Mouse (Mus musculus) spleen, adult 12 weeks (tissue): ENCODE results near the gene Siglecf.
"Not testable (repeated sequence)": the region's sequence is repeated elsewhere in the genome, so short reads cannot be mapped to it uniquely, and the experiment has no call there.

ENCODE experiments used
- DNase-seq: peaks from one replicate; pipeline ENCODE4 v3.0.0; 2022; ENCODE audit warnings: low spot score

The Siglecf gene

DNA sequence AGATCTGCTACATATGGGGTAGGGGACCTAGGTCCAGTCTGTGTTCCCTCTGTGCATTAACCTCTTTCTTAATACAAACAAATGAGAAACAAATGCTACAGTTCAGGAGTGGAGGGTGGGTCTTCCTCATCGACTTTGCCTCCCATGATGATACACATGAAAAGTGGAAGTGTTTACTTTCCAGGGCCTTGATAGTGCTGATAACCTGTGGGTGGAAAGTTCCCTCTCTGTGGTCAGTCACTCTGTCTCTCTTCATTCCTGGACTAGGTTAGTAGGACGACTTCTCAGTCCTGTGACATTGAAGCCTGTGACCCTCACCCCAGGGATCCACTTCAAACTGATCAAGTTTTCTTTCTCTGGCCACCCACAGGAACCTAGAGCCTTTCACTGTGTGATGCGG is at the start of gene Siglecf:
TSS of gene Siglecf (plus strand) at position 188 of the 400 bp plus-strand sequence.
- no peak for DNase-seq

GRCm38 (mm10) chr7:43305235-43305634 is 45.9 kb upstream of the Siglecf start:
- DNase-seq, result no peak

DNA sequence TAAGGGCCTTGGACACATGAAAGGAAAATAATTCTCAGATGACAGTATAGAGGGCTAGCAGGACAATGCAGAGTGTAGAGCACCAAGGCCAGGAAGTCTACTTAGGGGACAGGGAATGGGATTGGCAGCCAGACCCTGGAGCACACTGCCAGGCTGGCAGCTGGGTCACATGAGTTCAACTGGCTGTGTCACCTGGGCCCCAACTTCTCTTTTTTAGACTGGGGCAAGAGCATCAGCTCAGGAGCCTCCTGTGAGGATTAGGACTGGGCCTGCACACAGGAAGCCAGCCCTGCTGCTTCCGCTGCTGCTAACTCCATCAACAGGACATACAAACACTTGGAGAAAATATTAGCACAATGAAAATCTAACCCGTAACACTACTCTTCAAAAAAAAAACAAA is 42.1 kb upstream of the Siglecf start:
- DNase-seq, result no peak

DNA sequence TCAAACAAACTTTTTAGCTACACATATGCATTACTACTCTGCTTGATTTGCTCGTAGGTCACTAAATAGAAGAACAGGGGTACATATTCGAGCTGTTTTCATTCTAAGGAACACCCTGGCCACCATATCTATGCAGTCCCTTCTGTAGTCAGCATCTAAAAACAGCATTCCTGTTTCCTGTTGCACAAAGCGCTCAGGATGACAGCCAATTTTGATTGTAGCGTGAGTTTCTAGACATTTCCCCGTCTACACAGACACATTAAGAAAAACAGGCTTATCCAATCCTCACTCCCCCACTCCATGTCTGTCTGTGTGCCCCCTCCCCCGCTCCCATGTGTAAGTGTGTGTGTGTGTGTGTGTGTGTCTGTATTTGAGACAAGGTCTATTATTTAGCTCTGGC is 39.5 kb upstream of the Siglecf start:
- no peak for DNase-seq

GRCm38 (mm10) chr7:43312386-43313012 is 38.6 kb upstream of the Siglecf start:
- no peak for DNase-seq

- peak; percentile 77 for DNase-seq
Measured at GRCm38 (mm10) chr7:43313013-43313428, 38.1 kb upstream of the Siglecf start, which contains the start of gene Zfp715. TSS of gene Zfp715 (minus strand) at chr7:43313294.

DNA sequence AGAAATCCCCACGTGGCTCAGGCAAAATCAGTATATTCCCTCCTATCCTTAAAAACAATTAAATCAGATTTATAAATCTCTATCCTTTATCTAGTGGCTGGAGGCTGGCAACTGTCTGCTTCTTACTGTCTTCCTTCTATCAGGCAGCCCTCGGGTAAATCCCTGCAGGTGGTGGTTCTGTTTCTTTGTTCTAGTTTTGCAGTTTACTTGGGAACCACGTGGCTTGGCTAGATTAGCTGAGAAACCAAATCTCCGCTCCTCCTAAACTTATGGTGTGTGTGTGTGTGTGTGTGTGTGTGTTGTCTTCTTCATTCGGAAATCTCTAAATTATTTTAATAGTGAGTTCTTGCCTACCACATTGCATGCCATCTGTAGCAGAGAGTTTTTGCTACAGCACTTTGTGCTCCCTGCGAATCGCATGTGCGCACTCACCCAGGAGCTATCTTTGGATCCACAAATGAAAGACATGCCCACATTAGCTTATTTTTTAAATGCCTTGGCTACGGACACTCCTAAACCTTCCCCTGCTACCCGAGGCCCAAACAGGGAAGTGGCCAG is 24.8 kb upstream of the Siglecf start:
- DNase-seq, result no peak

- no peak for DNase-seq
Measured at GRCm38 (mm10) chr7:43328101-43328500, 23.0 kb upstream of the Siglecf start.

GRCm38 (mm10) chr7:43333203-43333602 is 17.9 kb upstream of the Siglecf start:
- DNase-seq, result no peak

DNA sequence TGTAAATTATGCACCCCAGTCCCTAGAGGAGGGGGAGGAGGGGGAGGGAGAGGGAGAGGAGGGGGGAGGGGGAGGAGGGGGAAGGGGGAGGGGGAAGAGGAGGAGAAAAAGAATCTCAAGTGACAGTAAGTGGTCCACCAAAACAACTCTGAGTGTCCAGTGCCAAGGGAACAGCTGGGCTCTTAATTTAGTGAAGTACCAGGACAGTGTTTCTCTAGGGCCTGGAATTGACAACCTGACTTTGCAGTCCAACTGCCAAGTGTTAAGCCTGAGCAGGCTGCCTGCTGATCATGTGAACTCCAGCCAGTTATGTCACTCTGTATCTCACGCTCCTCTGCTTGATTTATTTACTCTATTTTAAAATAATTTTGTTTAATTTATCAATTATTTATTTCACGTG is 17.2 kb upstream of the Siglecf start:
- DNase-seq, result no peak

GRCm38 (mm10) chr7:43340771-43341170 is 10.4 kb upstream of the Siglecf start:
- no peak for DNase-seq

- no peak for DNase-seq
Measured at GRCm38 (mm10) chr7:43343191-43343590, 8.0 kb upstream of the Siglecf start.

GRCm38 (mm10) chr7:43344020-43344419 is 7.1 kb upstream of the Siglecf start:
- DNase-seq, result no peak

DNA sequence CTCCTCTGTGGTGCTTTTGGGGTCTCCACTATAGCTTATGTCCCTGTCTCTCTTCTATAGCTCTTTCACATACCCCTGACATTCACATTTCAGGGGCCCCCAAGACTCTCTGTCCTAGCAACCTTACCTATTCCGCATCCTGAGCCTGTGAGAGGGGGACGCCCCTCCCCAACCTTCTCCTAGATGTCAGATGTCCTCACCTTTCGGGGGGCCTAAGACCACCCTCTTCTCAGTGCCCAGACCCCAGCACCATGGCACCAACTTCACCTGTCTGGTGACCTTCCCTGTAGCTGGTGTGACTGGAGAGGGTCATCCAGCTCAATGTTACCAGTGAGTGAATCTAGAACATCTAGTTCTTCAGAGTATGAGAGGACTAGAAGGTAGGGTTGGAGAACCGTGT is 6.7 kb upstream of the Siglecf start:
- DNase-seq, result no peak

- no peak for DNase-seq
Measured at GRCm38 (mm10) chr7:43346148-43346547, 5.0 kb upstream of the Siglecf start.

DNA sequence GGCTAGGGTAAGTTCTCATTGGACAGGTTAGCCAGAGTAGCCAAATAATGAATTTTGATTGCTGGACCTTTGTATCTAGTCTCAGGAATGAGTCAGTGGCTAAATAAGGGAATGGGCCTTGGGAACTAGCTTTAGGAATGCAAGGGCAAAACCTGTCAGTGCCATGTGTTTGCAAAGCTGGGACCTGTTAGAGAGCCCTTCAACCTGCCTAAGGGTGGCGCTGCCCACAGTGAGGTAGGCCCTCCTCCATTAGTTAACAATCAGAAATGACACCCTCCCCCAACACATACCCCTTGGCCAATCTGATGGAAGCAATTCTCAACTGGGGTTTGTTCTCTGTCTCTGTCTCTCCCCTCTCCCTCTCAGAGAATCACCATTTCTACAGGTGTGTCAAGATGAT is 4.6 kb upstream of the Siglecf start:
- no peak for DNase-seq

GRCm38 (mm10) chr7:43349623-43350022 is 1.5 kb upstream of the Siglecf start:
- DNase-seq, result not testable (repeated sequence)

DNA sequence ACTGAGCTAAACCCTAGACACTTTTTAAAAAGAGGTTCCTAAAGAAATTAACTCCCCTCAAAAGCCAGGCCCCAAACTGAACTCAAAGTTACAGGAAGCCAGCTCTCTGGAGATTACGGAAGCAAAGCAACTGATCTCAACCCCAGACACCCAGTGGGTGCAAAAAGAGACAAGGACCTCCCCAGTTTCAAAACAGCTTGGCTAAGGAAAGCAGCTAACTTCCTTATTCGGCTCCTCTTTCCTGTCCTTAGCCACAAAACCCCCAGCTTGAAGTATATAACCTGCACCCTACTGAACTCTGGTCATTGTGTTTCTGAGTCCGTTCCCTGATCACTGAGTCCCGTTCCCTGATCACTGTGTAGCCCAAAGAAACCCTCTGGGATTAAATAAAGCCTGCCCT is 2.0 kb downstream of the Siglecf start:
- DNase-seq, result no peak

GRCm38 (mm10) chr7:43353758-43354157 is 2.6 kb downstream of the Siglecf start:
- no peak for DNase-seq

GRCm38 (mm10) chr7:43354893-43355835 is 4.0 kb downstream of the Siglecf start:
- DNase-seq, result no peak

- no peak for DNase-seq
Measured at GRCm38 (mm10) chr7:43358556-43358955, 7.4 kb downstream of the Siglecf start.

DNA sequence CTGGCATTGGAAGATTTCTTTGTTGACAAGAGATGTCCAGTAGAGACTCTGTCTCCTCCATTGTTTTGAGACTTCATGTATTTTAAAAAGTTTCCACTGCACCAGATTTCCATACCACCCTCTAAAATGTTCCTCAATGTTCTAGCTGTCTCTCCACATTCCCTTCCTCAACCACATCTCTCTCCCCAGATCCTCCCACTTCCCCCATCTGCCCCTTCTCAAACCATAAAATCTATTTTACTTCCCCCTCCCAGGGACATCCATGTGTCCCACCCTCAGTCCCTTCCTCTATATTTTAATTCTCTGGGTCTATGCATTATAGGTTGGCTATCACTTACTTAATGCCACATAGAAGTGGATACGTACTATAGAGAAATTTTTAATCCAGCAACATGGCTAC is 10.3 kb downstream of the Siglecf start:
- DNase-seq, result no peak

DNA sequence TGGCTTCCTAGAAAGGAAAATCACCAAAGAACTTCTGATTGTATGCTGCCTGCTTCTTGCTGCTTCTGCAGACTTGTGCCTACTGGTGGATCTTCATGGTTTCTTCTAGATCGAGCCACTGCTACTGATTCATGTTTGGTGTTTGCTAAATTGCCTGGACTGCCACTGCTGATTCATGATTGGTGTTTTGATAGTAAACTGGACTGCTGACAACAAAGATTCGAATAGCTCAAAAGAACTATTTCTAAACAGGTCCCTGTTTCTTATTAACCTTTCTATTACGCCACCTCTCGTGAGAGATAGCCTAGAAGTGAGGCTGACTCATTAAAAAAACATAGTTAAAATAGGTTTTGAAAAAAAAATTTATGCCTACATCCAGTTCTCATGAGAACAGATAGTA is 10.9 kb downstream of the Siglecf start:
- no peak for DNase-seq
